14 mouse cellular contexts compared by ENCODE assay signal in genomic region chr7:82234010-82234897, GRCm38 (mm10).
DNase-seq lines count a peak whose midpoint lies in the region; ATAC-seq lines count a peak whose summit lies in the region.
"Had no signal": no experiment of that assay in that cellular context is flagged by ENCODE, and none has a peak within 500 bp of the region (broad histone marks: within the 10 kb centered on the region; RNA-seq: fewer than 3 reads in every experiment).

No protein-coding gene starts in this region.

- WGBS in heart, embryonic 14.5 days = 30% methylated on average over 11 of the region's 11 CpGs
- 33% methylated on average over 11 of the region's 11 CpGs for WGBS in lung, embryonic 15.5 days
- 42% methylated on average over 11 of the region's 11 CpGs for WGBS in embryonic facial prominence, embryonic 10.5 days
- 42% methylated on average over 11 of the region's 11 CpGs for WGBS in intestine, embryonic 16.5 days

- H3K9ac ChIP-seq in heart, embryonic 14.5 days (ENCODE audit: low read length) = no peak overlapping the region
- H3K9ac ChIP-seq in lung, embryonic 15.5 days = no peak overlapping the region
- no peak overlapping the region for H3K9ac ChIP-seq in intestine, embryonic 16.5 days (ENCODE audit: low read depth, low read length)
- H3K9ac ChIP-seq: liver, embryonic 13.5 days had no signal

- no peak for DNase-seq in heart, adult 11 months
- no peak for DNase-seq in lung, postnatal 25 days (ENCODE audit: low spot score)
- no peak for DNase-seq in embryonic facial prominence, embryonic 10.5 days (ENCODE audit: low spot score)
- peak; percentile 64 for DNase-seq in thymus, postnatal 14 days
- DNase-seq: adrenal gland, postnatal 25 days; gastrocnemius, adult 2 months; kidney, postnatal 36 days; liver, embryonic 13.5 days had no signal

- H3K4me1 ChIP-seq in heart, embryonic 14.5 days (ENCODE audit: control insufficient read depth in 2 of 2, insufficient read depth in 2 of 2, low read length in 2 of 2) = peaks cover 0 to 7% of the 10 kb centered on the region in 2 experiments; a peak in 1 of 4 replicates
- H3K4me1 ChIP-seq in lung, embryonic 15.5 days = peaks cover 11% of the 10 kb centered on the region
- peaks cover 41% of the 10 kb centered on the region for H3K4me1 ChIP-seq in embryonic facial prominence, embryonic 10.5 days
- peaks cover 7% of the 10 kb centered on the region; the same call in 1 of the 2 replicates for H3K4me1 ChIP-seq in intestine, embryonic 16.5 days (ENCODE audit: control insufficient read depth, insufficient read depth, low read length)
- H3K4me1 ChIP-seq: liver, embryonic 13.5 days had no signal

- H3K9me3 ChIP-seq in heart, embryonic 14.5 days (ENCODE audit: control insufficient read depth, low read length) = no peaks in the 10 kb centered on the region
- H3K9me3 ChIP-seq in lung, embryonic 15.5 days = no peaks in the 10 kb centered on the region
- no peaks in the 10 kb centered on the region for H3K9me3 ChIP-seq in embryonic facial prominence, embryonic 10.5 days
- no peaks in the 10 kb centered on the region for H3K9me3 ChIP-seq in intestine, embryonic 16.5 days (ENCODE audit: control insufficient read depth, low read length)
- H3K9me3 ChIP-seq: liver, embryonic 13.5 days had no signal

- no peaks in the 10 kb centered on the region for H3K36me3 ChIP-seq in heart, embryonic 14.5 days (ENCODE audit: control insufficient read depth, insufficient read depth, low read length)
- no peaks in the 10 kb centered on the region for H3K36me3 ChIP-seq in lung, embryonic 15.5 days
- no peaks in the 10 kb centered on the region for H3K36me3 ChIP-seq in embryonic facial prominence, embryonic 10.5 days (replicated peaks)
- no peaks in the 10 kb centered on the region for H3K36me3 ChIP-seq in intestine, embryonic 16.5 days (ENCODE audit: control insufficient read depth, insufficient read depth, low read length)
- H3K36me3 ChIP-seq: liver, embryonic 13.5 days had no signal

- no peak overlapping the region for H3K4me2 ChIP-seq in heart, embryonic 14.5 days (ENCODE audit: low read length)
- H3K4me2 ChIP-seq in lung, embryonic 15.5 days = no peak overlapping the region
- no peak overlapping the region for H3K4me2 ChIP-seq in intestine, embryonic 16.5 days (ENCODE audit: low read depth, low read length)
- H3K4me2 ChIP-seq: liver, embryonic 13.5 days had no signal

- no peaks in the 10 kb centered on the region for H3K27me3 ChIP-seq in heart, embryonic 14.5 days (ENCODE audit: control insufficient read depth, insufficient read depth, low read length)
- H3K27me3 ChIP-seq in lung, embryonic 15.5 days = no peaks in the 10 kb centered on the region
- H3K27me3 ChIP-seq in embryonic facial prominence, embryonic 10.5 days (replicated peaks; ENCODE audit: low read depth, poor library complexity, severe bottlenecking) = no peaks in the 10 kb centered on the region
- H3K27me3 ChIP-seq in intestine, embryonic 16.5 days (replicated peaks; ENCODE audit: control insufficient read depth, insufficient read depth, low read length) = no peaks in the 10 kb centered on the region
- H3K27me3 ChIP-seq: liver, embryonic 13.5 days had no signal

- ATAC-seq in heart, embryonic 14.5 days (ENCODE audit: insufficient number of reproducible peaks, insufficient read depth, low FRiP score, low read depth) = no peak
- no peak for ATAC-seq in lung, embryonic 15.5 days (ENCODE audit: borderline replicate concordance, extremely low read depth, low FRiP score, low TSS enrichment)
- no peak for ATAC-seq in erythroblast, adult 5-6 weeks (replicated peaks; ENCODE audit: low FRiP score, poor library complexity, severe bottlenecking)
- ATAC-seq in intestine, embryonic 16.5 days = no peak

- peak overlapping the region; percentile 54 to 61 for H3K27ac ChIP-seq in heart, embryonic 14.5 days (replicated peaks in 1 of 2; ENCODE audit: control insufficient read depth in 1 of 2, insufficient read depth in 1 of 2, low read depth in 2 of 2, low read length in 2 of 2)
- H3K27ac ChIP-seq in lung, embryonic 15.5 days = 0 out of 2 replicates have a peak overlapping the region, but pooled peaks have one; percentile 6
- H3K27ac ChIP-seq in embryonic facial prominence, embryonic 10.5 days (replicated peaks) = peak overlapping the region; percentile 48
- H3K27ac ChIP-seq in intestine, embryonic 16.5 days (ENCODE audit: low read length) = no peak overlapping the region
- H3K27ac ChIP-seq: gastrocnemius, adult 2 months; liver, embryonic 13.5 days; macrophage had no signal

- H3K4me3 ChIP-seq in heart, embryonic 14.5 days (ENCODE audit: control insufficient read depth in 1 of 2, insufficient read depth in 1 of 2, low read depth in 1 of 2, low read length in 2 of 2) = no peak overlapping the region
- H3K4me3 ChIP-seq in lung, embryonic 15.5 days = no peak overlapping the region
- no peak overlapping the region for H3K4me3 ChIP-seq in embryonic facial prominence, embryonic 10.5 days
- no peak overlapping the region for H3K4me3 ChIP-seq in intestine, embryonic 16.5 days (ENCODE audit: low read length)
- H3K4me3 ChIP-seq: gastrocnemius, adult 2 months; liver, embryonic 13.5 days; myocyte had no signal
